Mouse (Mus musculus): ENCODE measurements around the gene Klf13. TPM values are rescaled to one million over a fixed set of nuclear protein-coding genes. Genes with fewer than 3 reads are reported as not detected.

The Klf13 gene
- total RNA-seq, 2 experiments from 2014 or later: 189 to 211 TPM

- no peak for DNase-seq
Observed at GRCm38 (mm10) chr7:63925413-63926360, 13.0 kb downstream of the Klf13 start.

DNA sequence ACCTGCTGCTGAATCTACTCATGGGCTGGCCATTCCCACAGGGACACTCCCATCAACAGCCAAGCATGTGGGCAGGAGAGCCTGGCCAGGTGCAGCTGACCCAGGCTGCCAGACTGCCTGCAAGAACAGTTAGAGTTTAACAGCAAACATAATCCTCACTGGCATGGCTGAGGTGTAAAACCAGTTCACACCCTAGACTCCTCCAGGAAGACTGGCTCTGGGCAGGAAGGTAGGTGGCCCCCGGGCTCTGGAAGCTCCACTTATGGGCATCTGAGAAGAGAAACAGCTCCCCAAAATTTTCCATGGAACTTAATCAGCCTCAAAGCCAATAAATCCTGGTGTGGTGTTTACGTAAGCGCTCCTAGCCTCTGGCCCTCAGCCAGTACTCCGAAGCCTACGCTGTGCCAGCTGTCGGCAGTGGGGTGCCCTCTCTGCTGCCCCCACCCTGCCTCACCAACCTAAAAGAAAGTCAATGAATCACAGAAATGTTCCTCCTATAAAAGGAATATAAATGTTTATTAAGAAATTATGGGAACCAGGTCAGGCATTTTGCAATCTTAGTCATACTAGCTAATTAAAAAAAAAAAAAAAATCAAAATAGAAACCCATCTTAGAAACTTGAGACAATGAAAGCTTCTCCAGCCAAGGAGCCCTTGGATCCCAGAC lies 13.8 kb downstream of the Klf13 start:
- peak; percentile 86 to 87 for DNase-seq

- no peak for DNase-seq
Observed at GRCm38 (mm10) chr7:63924151-63924550, 14.6 kb downstream of the Klf13 start.

DNA sequence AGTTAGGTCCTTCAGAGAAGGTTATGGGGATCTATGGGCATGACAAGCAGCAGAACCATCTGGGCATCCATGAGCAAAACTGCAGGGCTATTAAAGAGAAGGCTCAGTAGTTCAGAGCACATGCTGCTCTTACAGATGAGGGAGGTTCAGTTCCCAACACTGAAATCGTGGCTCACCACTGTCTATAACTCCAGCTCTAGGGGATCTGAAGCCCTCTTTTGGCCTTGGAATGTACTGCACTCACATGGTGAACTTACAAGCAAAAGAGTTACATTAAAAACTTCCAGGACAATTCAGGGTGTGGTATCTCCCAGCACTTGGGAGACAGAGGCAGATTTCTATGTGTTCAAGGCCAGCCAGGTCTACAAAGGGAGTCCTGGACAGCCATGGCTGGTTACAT lies 15.7 kb downstream of the Klf13 start:
- no peak for DNase-seq

DNA sequence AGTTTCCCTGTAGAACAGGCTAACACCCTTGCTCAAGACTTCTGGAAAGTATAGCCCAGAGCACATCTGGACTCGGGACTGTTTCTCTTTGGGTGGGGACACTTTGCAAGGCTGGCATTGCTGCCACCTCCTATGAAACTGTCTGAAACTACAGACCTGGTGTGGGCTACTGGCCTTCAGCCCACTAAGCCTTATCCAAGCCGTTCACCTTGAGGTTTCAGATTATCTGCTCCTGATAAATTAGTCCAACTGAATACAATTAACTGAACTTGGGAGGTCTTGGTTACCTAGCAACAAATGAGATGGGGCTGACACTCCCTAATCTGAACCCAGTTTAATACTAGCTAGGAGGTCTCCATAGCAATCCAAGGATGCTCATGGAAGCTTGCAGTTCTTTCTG lies 16.1 kb downstream of the Klf13 start:
- DNase-seq: no peak

DNA sequence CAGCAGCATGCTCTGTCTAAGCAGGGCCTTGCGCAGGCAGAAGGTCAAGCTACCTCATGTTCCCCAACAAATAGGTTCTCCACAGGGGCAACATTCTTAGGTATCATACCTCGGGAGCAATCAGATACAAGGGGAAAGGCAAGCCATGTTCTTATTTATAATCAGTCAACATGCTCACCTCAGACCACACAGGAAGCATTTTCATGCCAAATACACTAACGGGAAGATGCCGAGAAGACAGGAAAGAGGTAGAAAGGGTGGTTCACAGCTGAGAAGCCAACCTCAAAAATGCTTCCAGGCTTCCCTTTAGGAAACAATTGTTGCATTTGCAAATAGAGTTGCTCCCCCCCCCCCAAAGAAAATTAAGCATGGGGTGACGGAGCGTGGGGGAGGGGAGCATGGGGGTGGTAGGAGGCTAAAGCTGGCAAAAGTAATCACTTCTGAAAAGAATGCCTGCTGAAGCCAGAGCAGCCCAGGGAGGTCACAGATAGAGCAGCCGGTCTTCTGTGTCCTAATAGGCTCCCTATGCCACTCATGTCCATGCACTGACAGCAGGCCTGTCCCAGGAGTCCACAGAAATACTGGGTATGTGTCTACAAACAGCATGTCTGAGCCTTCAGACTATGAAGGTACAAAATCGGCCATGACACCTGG lies 16.7 kb downstream of the Klf13 start:
- no peak for DNase-seq

- no peak for DNase-seq
Observed at GRCm38 (mm10) chr7:63918771-63919768, 19.6 kb downstream of the Klf13 start.

DNA sequence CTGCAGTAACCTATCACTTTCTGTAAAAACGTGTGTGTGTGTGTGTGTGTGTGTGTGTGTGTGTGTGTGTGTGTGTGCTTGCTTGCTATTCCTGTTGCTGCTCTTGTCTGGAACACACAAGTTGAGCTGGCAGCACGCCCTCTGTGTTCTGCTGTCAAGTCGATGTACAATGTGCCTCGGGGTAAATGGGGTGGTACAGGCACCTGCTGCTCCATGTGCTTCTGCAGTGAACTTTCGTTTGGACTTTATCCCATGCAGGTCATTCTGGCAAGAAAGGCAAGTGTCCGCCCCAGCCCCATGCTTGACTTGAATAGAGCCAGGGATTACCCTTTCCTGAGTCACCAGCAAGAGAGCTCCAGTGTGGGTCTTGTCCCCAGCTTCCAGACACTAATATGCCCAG lies 21.0 kb downstream of the Klf13 start:
- peak in 1 of 2 experiments; percentile 67 for DNase-seq

DNA sequence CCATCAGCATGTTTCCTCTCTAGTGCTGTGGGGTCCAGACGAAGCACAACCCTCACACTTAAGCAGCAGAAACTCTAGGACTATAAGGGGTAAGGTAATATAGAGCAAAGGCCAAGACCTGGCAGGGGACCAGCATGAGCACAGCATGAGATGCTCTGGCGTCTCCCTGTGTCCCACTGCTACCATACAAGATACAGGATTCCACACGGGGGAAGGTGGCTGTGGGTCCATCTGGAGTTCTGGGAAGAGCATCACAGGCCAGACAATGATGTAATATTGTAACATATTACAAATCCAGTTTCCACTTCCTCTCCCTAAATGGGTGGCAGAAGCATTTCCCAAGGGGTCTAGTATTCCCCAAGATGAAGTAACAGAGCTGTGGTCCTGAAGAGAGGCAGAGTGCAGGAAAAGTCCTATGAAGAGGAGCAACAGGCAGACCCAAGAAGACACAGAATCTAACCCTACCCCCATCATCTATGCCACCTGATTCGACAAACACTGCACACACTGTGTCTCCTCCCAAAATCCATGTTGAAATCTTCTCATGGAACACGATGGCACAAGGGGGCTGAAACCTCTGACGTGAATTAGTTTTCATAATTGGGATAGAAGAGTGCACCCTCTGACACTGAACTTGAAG lies 22.3 kb downstream of the Klf13 start, which contains the start of gene E030018B13Rik:
E030018B13Rik (plus strand) TSS at position 590 of the 640 bp plus-strand sequence.
- DNase-seq: no peak

GRCm38 (mm10) chr7:63914891-63915290 lies 23.8 kb downstream of the Klf13 start:
- no peak for DNase-seq

DNA sequence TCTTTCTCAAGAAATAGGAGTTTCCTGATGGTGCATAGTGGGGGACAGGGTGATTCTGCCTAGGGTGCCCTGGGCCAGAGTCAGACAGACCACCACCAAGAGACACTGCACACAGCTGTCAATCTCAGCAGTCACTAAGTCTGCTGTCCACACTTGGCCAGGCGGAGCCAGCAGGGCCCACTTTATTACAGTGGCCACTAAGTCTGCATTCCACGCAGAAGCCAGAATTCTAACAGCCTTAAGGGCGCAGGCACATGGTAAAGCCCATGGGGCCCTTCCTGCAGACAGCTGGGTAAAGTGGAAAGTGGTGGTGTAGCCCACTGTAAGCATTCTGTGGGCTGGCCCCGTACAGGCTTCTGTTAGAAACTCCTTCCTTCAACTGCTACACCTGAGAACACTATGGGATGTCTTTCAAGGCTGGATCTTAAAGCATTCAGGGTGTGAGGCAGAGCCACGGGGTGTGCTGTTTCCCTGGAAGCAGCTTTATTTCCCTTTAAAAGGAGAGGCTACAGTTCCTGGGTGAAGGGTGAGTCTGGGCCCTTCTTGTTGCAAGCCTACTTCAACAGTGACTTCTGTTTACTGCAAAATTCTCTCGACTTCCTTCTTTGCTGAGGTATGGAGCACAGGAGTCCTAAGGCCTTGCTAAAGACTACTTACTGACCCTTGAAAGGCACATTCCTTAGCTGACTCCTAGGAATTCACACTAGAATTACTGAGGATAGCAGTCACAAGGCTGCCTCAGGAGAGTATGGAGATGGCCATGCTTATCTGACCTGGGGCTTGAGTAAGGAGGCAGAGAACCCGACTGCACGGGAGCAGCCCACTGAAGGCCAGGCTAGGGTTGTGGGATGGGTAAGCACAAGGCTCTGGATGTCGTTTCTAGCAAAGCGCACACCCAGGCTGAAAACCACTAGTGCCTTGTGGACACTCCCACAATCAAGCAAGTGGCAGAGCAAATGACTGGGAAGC lies 24.7 kb downstream of the Klf13 start:
- no peak for DNase-seq

DNA sequence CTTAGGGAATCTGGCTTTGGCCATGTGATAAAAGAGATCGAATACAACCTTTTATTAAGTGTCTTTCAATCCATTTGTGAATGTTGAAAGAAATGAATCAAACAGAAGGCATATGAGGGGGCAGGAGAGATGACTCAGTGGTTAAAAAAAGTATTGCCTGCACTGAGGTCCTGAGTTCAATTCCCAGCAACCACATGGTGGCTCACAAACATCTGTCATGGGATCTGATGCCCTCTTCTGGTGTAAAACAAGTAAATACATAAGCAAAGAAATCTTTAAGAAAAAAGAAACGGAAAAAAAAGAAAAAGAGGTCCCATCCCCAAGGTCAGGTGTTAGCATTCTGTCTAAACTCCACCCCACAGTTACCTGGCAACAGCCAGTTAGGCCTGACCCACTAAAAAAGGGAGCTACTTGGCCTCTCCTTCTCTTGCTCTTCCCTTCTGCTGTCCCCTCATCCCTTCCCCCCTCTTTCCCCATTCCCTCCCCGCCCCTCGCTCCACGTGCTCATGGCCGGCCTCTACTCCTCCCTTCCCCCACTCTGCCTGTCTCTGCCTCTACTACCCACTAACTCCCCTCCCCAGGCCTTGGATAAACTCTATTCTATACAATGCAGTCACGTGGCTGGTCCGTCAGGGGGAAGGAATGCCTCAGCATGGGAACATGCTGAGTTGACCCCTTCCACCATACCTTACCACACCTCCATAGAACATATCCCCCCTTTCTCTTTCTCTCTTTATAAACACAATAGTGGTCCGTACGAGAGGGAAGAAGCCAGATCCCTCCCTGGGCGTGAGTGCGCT lies 25.6 kb downstream of the Klf13 start:
- no peak for DNase-seq

GRCm38 (mm10) chr7:63912234-63912810 lies 26.4 kb downstream of the Klf13 start:
- no peak for DNase-seq

- DNase-seq: no peak
Observed at GRCm38 (mm10) chr7:63911383-63912233, 27.1 kb downstream of the Klf13 start.

DNA sequence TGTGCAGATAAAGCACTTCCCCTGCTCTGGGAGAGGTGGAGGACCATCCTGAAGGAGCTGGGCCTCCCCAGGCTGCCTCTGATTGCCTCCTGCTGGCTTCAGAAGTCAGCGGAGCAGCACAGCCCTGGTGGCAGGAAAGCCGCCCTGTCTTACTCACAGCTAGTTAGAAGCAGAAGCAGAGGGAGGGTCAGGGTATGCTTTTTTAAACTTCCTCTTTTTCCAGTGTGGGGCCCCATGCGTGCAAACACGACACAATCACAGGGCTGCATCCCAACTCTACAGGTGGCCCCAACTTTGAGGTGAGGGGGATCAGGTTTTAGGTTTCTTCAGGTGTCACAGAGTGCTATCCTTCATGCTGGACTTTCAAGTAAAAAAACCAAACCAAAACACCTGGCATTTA lies 27.8 kb downstream of the Klf13 start:
- no peak for DNase-seq

DNA sequence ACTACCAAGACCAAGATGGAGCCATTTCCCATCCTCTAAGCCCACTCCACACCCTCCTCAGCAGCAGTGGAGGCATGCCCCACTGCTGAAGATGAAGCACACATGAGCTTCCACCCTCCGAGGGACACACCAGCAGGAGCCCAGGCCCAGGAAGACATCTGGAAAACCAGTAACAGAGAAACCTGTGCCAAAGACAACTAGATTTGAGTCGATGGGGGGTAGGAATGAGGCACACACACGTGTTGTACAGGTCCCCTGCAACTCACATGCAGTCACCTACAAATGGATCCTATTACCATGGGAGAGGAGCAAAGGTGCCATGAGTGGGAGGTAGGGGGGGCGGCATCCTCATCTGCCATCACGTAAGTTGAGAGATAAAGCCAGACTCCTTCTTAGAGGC lies 28.5 kb downstream of the Klf13 start:
- DNase-seq: no peak

DNA sequence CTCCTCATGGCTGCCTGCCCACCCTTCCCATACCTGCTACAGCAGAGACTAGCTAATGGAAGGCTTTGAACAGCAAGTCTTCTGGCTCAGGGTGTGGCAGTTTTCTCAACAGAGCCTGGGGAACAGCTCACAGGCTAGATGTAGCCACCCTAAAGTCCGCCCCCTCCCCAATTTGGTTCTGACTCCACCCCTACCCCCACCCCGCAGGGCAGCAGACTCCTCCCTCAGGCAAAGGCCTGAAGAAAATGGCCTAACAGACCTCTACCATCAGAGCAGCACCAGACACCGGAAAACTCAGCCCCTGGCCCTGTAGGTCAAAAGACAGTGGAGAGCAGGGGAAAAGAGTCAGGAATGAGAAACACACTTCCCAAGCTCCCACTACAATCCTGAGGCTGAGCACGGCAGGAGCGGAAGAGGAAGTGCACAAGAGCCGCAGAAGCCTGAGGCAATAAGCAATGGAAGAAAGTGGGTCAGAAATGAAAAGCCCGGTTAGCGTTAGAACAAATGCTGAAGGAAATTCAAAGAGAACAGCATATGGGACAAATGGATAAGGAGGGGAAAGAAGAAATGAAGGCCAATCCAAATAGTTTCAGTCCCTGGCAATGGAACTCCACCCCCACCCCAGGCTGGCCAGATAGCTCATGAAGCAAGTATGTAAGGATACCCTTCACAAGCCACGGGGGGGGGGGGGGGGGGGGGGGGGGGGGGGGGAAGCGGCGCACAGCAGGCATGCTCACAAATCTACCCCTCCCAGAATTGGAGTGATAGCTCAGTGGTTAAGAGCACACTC lies 30.0 kb downstream of the Klf13 start:
- DNase-seq: no peak
